Mouse (Mus musculus): ENCODE data around the gene Hoxa7. TPM values are rescaled to one million over a fixed set of nuclear protein-coding genes. Genes with fewer than 3 reads are reported as not detected.
A peak's percentile ranks its signal among the peaks of the same experiment; 100 is the strongest.

Hoxa7 gene
- polyA plus RNA-seq, 1 experiment from 2014 or later, result not detected

DNA sequence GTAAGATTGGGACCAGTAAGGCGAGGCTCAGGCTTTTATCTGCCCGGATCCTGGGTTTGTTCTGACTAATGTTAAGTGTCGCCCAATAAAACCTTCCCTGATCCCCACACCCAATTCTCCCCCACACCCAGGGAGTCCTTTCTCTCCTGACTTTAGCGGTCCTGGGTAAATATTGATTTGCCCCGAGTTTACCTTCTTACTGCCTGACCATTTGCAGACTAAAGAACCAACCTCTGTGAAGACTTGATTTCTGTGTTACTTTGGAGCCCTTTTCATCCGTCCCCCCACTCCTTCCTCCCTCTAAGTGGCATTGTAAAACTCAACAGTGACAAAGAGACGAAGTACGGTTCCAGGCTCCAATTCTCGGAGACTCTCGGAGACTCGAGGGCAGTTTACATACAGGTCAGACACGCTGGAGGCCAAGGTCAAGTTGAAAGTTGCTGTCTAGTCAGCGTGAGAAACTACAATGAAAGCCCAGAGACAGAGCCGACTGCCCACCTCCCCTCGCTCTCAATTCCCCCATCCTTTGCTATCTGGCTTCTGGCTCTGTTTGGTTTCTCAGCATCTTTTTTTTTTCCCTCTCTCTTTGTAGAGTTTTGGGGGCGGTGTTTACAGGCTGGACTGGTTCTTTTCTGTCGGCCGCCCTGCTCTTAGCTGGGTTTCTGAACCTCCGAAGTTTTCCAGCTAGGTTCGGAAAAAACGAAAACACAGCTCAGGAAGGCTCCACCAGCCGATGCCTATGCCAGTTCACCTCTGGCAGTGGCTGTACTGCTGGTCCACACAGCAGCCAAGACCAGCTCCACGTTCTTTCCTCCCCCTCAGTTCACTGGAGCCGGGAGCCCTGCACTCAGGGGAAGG, 41.0 kb upstream of the Hoxa7 start:
- no peak for ATAC-seq (ENCODE audit: low FRiP score, low read depth)

DNA sequence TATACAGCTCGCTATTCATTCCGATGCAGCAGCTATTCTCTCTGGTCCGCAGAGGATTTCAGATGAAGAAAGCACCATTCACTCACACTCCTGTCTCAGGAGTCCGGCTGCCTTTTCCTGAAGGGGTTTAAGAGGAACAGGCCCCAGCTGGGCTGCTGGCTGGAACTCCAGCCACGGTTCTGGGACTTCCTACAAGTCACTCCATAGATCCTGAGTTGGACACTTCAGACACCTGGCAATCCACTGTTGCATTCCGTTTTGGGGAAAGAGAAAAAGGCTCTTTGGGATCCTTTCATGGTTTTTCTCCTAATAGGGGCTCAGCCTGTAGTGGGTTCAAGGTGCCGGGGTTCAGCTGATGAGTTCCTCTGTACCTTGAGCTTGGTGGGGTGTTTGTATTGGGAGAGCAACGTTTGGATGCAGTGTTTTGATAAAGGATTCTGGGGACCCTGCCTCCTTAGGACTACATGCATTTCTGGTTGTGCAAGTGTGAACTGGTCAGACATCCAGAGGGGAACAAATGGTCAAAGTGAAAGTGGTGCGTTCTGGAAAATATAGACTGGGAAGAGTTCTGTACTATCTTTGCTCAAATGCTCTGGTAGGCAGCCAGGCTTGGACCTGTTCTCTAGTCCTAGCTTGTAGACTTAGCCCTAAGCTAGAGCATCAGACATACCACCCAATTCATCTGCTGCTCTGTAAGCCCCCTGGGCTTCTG, 40.3 kb upstream of the Hoxa7 start:
- Histone ChIP-seq H3K9ac (replicated peaks) (no peak overlapping the region), H3K27ac (replicated peaks) (no peak overlapping the region), H3K4me3 (no peak overlapping the region), H3K4me2 (replicated peaks) (no peak overlapping the region), H3K27me3 (peaks cover 95% of the 10 kb centered on the region), H3K36me3 (no peaks in the 10 kb centered on the region), H3K9me3 (no peaks in the 10 kb centered on the region), H3K4me1 (peaks cover 9% of the 10 kb centered on the region)
- no peak for ATAC-seq (ENCODE audit: low FRiP score, low read depth)
- 3% methylated on average over 9 of the region's 9 CpGs for WGBS

More for the DNA sequence above, 41.0 kb upstream of the Hoxa7 start:
- peaks cover 94% of the 10 kb centered on the region for H3K27me3 ChIP-seq
- WGBS, result 2% methylated on average over 24 of the region's 24 CpGs
- no peaks in the 10 kb centered on the region for H3K9me3 ChIP-seq
- H3K36me3 ChIP-seq, result no peaks in the 10 kb centered on the region
- peaks cover 9% of the 10 kb centered on the region for H3K4me1 ChIP-seq
- H3K9ac ChIP-seq (replicated peaks), result no peak overlapping the region
- H3K4me3 ChIP-seq, result no peak overlapping the region
- H3K4me2 ChIP-seq (replicated peaks), result no peak overlapping the region
- no peak overlapping the region for H3K27ac ChIP-seq (replicated peaks)

DNA sequence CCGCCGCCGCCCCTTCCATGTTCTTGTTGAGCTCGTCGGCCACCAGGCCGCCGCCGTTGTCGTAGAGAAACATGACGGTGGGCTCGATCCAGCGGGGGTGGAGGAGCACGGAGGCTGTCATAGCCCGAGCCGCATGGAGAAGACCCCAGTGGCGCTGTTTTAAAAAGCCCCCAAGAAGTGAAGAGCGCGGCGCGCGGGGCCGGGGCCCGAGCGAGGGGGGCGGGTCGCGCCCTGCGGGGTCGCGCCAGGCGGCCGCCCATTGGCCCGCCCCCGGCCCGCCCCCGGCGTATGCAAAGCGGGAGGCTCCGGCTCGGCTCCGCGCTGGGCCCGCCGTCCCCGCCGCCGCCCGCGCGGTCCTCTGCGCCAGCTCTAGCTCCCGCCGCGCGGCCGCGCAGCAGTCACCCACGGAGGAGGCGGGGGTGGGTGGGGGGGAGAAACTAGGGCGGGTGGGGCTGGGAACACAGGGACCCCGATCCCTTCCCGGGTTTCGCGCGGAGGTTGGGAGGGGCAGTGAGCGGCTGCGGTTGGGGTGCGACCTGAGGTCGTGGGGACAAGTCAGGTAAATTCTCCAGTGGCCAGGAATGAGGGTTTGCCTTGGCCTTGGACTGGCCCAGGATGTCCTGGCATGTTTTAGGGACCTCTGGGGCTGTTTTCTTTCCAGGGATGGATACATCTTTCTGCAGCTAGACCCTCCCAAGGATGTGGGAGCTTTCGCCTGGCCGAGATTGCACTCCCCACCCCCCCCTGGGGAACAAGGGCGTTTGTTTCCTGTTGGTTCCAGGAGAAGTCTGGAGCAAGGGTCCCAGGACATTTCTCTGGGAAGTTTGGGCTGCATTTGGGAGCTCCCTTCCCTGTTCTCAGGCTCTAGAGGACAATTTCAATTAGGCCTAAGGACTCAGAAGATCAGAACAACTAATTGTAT, 39.3 kb upstream of the Hoxa7 start, which contains the start of gene Hoxa13:
TSS of gene Hoxa13 (minus strand) at position 227 of the 922 bp plus-strand sequence.
- H3K4me2 ChIP-seq (replicated peaks), result peak within 1 kb of the TSS; percentile 47
- H3K27me3 ChIP-seq, result peaks cover 89% of the 10 kb centered on the region
- no peaks in the 10 kb centered on the region for H3K36me3 ChIP-seq
- peak; percentile 34; the same call in 1 of the 2 replicates for ATAC-seq (ENCODE audit: low FRiP score, low read depth)
- WGBS, result under 1% methylated on average over 31 of the region's 72 CpGs
- no peaks in the 10 kb centered on the region for H3K9me3 ChIP-seq
- H3K27ac ChIP-seq (replicated peaks), result no peak within 1 kb of the TSS
- peaks cover 9% of the 10 kb centered on the region for H3K4me1 ChIP-seq
- H3K9ac ChIP-seq (replicated peaks), result 0 out of 2 replicates have a peak within 1 kb of the TSS, but pooled peaks have one; percentile 34
- peak within 1 kb of the TSS; percentile 36 for H3K4me3 ChIP-seq

GRCm38 (mm10) chr6:52259811-52260261, 38.2 kb upstream of the Hoxa7 start:
- peaks cover 87% of the 10 kb centered on the region for H3K27me3 ChIP-seq
- H3K9me3 ChIP-seq, result no peaks in the 10 kb centered on the region
- H3K4me2 ChIP-seq (replicated peaks), result peak overlapping the region; percentile 22; the same call in 1 of the 2 replicates
- 0 out of 2 replicates have a peak overlapping the region, but pooled peaks have one; percentile 20 for H3K4me3 ChIP-seq
- H3K27ac ChIP-seq (replicated peaks), result no peak overlapping the region
- H3K36me3 ChIP-seq, result no peaks in the 10 kb centered on the region
- peaks cover 9% of the 10 kb centered on the region for H3K4me1 ChIP-seq
- no peak for ATAC-seq (ENCODE audit: low FRiP score, low read depth)
- WGBS, result under 1% methylated on average over 39 of the region's 39 CpGs
- no peak overlapping the region for H3K9ac ChIP-seq (replicated peaks)

DNA sequence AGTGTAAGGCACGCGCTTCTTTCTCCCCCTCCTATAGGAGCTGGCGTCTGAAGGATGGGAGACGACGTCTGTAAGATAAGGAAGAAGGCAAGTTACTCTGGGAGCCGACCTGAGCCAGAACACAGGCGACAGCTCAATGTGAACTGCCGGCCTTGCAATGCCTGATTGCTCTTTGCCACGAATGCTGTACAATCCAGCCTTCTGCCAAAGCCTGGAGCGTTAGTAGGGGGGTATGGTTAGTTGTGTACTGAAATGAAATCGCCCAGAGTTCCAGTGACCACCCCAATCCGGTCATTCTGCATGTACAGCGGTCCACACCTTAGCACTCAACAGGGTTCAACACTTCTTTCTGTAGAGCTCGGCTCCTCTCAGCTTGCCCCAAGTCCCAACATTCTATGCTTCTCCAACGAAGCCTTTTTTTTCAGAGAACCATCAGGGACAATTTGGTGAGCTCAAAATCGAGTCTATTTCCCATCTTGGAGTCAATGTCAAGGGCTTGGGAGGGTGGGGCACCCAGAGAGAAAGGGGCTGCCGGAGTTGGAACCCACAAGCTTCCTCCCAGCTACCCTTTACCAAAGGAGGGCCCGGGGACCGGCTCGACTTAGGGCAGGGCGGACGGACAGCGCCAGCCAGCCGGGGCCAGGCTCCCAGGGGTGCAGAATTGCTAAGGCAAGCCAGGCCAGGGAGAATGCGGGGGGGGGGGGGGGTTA, 37.6 kb upstream of the Hoxa7 start:
- Histone ChIP-seq H3K9me3 (no peaks in the 10 kb centered on the region), H3K4me2 (replicated peaks) (no peak overlapping the region), H3K27me3 (peaks cover 83% of the 10 kb centered on the region), H3K4me1 (peaks cover 9% of the 10 kb centered on the region), H3K36me3 (no peaks in the 10 kb centered on the region), H3K4me3 (no peak overlapping the region), H3K27ac (replicated peaks) (no peak overlapping the region), H3K9ac (replicated peaks) (no peak overlapping the region)
- 3% methylated on average over 24 of the region's 25 CpGs for WGBS
- ATAC-seq (ENCODE audit: low FRiP score, low read depth), result no peak

GRCm38 (mm10) chr6:52256956-52257355, 35.3 kb upstream of the Hoxa7 start:
- Histone ChIP-seq H3K4me1 (peaks cover 12% of the 10 kb centered on the region), H3K27ac (replicated peaks) (no peak overlapping the region), H3K9me3 (no peaks in the 10 kb centered on the region), H3K4me3 (no peak overlapping the region), H3K9ac (replicated peaks) (no peak overlapping the region), H3K36me3 (no peaks in the 10 kb centered on the region), H3K27me3 (peaks cover 83% of the 10 kb centered on the region), H3K4me2 (replicated peaks) (no peak overlapping the region)
- ATAC-seq (ENCODE audit: low FRiP score, low read depth), result no peak
- WGBS, result under 1% methylated on average over 6 of the region's 6 CpGs

DNA sequence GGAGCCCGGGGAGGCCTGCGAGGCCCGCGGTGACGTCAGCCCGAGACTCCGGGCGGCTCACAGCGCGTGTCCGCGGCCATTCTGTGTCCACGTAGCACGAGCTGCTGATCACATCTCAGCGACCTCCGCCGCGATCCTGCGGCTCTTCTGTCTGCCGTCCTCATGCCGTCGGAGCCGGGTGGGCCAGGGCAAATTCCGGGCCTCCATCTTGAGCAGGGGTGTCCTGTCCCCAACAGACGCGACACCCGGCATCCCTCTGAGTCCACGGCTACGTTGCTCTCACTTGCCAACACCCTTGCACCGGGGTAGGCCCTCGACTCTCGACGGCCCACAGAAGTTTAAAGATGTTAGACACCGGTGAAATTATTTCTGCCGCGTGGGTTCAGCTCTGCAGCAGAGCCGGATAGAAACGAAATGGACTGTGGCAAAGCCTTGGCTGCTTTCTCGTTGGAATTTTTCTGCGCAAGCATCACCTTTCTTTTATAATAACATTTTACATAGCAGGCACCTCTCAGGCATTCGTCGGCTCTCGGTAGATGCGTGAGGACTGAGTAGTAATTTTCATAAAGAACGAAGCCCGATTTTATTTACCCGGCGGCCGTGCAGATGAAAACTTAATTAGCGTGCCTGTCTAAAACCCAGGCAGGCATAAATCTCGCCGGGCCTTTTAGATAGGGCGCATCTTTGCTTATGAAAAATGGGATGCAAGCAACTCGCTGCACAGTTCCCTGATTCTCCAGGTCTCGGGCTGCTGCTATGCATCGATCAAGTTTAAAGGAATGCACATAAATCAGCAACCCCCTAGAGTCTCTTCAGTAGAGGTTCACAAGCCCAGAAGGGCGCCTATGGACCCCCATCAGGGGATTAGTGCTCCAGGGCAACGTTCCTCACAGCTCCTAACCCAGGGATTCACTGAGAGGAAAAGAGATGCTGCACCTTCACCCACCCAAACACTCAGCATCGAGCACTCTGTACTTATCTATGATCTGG, 32.2 kb upstream of the Hoxa7 start:
- Histone ChIP-seq H3K9ac (replicated peaks) (no peak overlapping the region), H3K27me3 (peaks cover 84% of the 10 kb centered on the region), H3K4me2 (replicated peaks) (no peak overlapping the region), H3K36me3 (no peaks in the 10 kb centered on the region), H3K27ac (replicated peaks) (no peak overlapping the region), H3K9me3 (no peaks in the 10 kb centered on the region), H3K4me1 (0 out of 2 replicates have a peak, but pooled peaks cover 3% of the 10 kb centered on the region), H3K4me3 (peak overlapping the region; percentile 18)
- no peak for ATAC-seq (ENCODE audit: low FRiP score, low read depth)
- under 1% methylated on average over 59 of the region's 59 CpGs for WGBS

- Histone ChIP-seq H3K27me3 (peaks cover 85% of the 10 kb centered on the region), H3K4me2 (replicated peaks) (no peak overlapping the region), H3K9ac (replicated peaks) (no peak overlapping the region), H3K27ac (replicated peaks) (no peak overlapping the region), H3K4me1 (0 out of 2 replicates have a peak, but pooled peaks cover 3% of the 10 kb centered on the region), H3K4me3 (no peak overlapping the region), H3K36me3 (no peaks in the 10 kb centered on the region), H3K9me3 (no peaks in the 10 kb centered on the region)
- no peak for ATAC-seq (ENCODE audit: low FRiP score, low read depth)
- 1% methylated on average over 35 of the region's 35 CpGs for whole genome bisulfite sequencing
These were observed 31.2 kb upstream of the Hoxa7 start for GRCm38 (mm10) chr6:52252775-52253376.

- Histone ChIP-seq H3K9me3 (no peaks in the 10 kb centered on the region), H3K4me1 (0 out of 2 replicates have a peak, but pooled peaks cover 3% of the 10 kb centered on the region), H3K27me3 (peaks cover 87% of the 10 kb centered on the region), H3K36me3 (no peaks in the 10 kb centered on the region), H3K4me2 (replicated peaks) (no peak overlapping the region), H3K9ac (replicated peaks) (no peak overlapping the region), H3K4me3 (no peak overlapping the region), H3K27ac (replicated peaks) (no peak overlapping the region)
- no peak for ATAC-seq (ENCODE audit: low FRiP score, low read depth)
- WGBS, result 1% methylated on average over 24 of the region's 24 CpGs
These were observed 30.5 kb upstream of the Hoxa7 start for GRCm38 (mm10) chr6:52252016-52252774.
